Mouse (Mus musculus): ENCODE results near the gene Lrrc32. TPM values are rescaled to one million over a fixed set of nuclear protein-coding genes. Genes with fewer than 3 reads are reported as not detected.

Gene Lrrc32
- polyA plus RNA-seq, 1 experiment from 2014 or later = 5.2 TPM

DNA sequence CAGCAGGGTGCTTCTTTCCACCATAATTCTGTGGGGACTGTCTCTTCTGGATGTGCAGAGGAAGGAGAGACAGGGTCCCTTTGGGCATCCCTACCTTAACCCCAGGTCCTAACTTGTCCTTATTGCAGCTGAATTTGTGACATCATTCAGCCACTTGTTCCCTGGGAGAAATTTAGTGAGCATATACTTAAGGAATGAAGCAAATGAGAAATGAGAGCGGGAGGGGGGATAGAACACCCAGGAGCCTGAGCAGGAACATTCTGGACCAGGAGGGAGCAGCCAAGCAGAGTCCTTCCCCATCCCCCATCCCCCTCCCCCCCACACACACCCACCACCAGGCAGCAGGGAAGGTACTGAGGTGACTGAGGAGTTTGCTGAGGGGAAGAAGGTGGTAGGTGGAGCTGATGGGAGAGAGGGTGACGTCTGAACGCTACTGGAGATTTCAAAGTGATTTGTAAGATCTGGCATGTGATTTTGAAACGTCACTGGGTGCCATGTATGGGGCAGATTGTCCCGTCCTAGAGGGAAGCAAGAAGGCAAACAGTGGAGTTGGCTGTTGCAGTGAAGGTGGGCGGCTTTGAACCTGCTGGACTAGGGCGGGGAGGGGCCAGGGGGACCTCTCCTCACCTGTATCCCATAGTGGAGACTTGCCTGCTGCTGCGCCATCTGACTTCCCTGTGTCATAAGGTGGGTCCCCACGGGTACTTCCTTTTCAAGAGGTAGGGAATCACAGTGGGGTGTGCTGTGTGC lies 2.5 kb downstream of the Lrrc32 start:
- WGBS = 67% methylated on average over 9 of the region's 9 CpGs
- H3K36me3 ChIP-seq (ENCODE audit: control insufficient read depth, insufficient read depth, low read length) = no peaks in the 10 kb centered on the region
- no peak overlapping the region for H3K9ac ChIP-seq (ENCODE audit: low read length)
- DNase-seq (ENCODE audit: low spot score) (no peak), ATAC-seq (replicated peaks; ENCODE audit: low FRiP score) (no peak)
- H3K4me1 ChIP-seq (replicated peaks; ENCODE audit: control insufficient read depth, insufficient read depth, low read length) = no peaks in the 10 kb centered on the region
- H3K27ac ChIP-seq (ENCODE audit: low read depth, low read length) = no peak overlapping the region
- H3K27me3 ChIP-seq (ENCODE audit: control insufficient read depth, insufficient read depth, low read length) = peaks cover 3% of the 10 kb centered on the region; the same call in 1 of the 2 replicates
- H3K4me3 ChIP-seq (ENCODE audit: low read depth, low read length) = no peak overlapping the region
- no peaks in the 10 kb centered on the region for H3K9me3 ChIP-seq (ENCODE audit: control insufficient read depth, low read length)
- no peak overlapping the region for H3K4me2 ChIP-seq (ENCODE audit: low read depth, low read length, severe bottlenecking)

DNA sequence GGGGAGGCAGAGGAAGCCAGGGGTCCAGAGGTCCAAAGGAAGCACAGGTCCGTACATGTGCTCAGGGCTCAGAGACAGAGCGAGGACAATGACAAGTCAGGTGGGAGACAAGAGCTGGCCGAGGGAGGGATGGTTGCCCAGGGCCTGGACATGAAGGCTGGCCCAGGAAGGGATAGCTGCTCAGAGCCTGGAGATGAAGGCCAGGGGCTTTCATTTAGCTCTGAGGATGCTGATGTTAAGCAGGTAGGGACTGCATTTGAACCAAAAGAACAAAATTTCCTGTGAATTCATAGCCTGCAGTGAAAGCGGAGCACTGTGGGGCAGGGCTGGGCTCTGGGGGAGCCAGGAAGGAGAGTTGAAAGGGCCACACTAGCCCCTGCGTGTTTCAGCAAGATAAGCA lies 3.2 kb downstream of the Lrrc32 start:
- Histone ChIP-seq H3K4me1 (replicated peaks; ENCODE audit: control insufficient read depth, insufficient read depth, low read length) (no peaks in the 10 kb centered on the region), H3K4me2 (ENCODE audit: low read depth, low read length, severe bottlenecking) (no peak overlapping the region), H3K9ac (ENCODE audit: low read length) (no peak overlapping the region), H3K27me3 (ENCODE audit: control insufficient read depth, insufficient read depth, low read length) (peaks cover 3% of the 10 kb centered on the region; the same call in 1 of the 2 replicates), H3K4me3 (ENCODE audit: low read depth, low read length) (no peak overlapping the region), H3K9me3 (ENCODE audit: control insufficient read depth, low read length) (no peaks in the 10 kb centered on the region), H3K36me3 (ENCODE audit: control insufficient read depth, insufficient read depth, low read length) (no peaks in the 10 kb centered on the region), H3K27ac (ENCODE audit: low read depth, low read length) (no peak overlapping the region)
- DNase-seq (ENCODE audit: low spot score) (no peak), ATAC-seq (replicated peaks; ENCODE audit: low FRiP score) (no peak)
- WGBS = 80% methylated on average over 5 of the region's 5 CpGs

GRCm38 (mm10) chr7:98493307-98493706 lies 4.2 kb downstream of the Lrrc32 start:
- H3K36me3 ChIP-seq (ENCODE audit: control insufficient read depth, insufficient read depth, low read length) = no peaks in the 10 kb centered on the region
- H3K9ac ChIP-seq (ENCODE audit: low read length) = no peak overlapping the region
- WGBS = 70% methylated on average over 2 of the region's 2 CpGs
- no peak overlapping the region for H3K4me2 ChIP-seq (ENCODE audit: low read depth, low read length, severe bottlenecking)
- ATAC-seq (replicated peaks; ENCODE audit: low FRiP score) (no peak), DNase-seq (ENCODE audit: low spot score) (no peak)
- no peak overlapping the region for H3K27ac ChIP-seq (ENCODE audit: low read depth, low read length)
- no peak overlapping the region for H3K4me3 ChIP-seq (ENCODE audit: low read depth, low read length)
- H3K4me1 ChIP-seq (replicated peaks; ENCODE audit: control insufficient read depth, insufficient read depth, low read length) = no peaks in the 10 kb centered on the region
- peaks cover 3% of the 10 kb centered on the region; the same call in 1 of the 2 replicates for H3K27me3 ChIP-seq (ENCODE audit: control insufficient read depth, insufficient read depth, low read length)
- no peaks in the 10 kb centered on the region for H3K9me3 ChIP-seq (ENCODE audit: control insufficient read depth, low read length)

GRCm38 (mm10) chr7:98493901-98494480 lies 4.9 kb downstream of the Lrrc32 start:
- Histone ChIP-seq H3K36me3 (ENCODE audit: control insufficient read depth, insufficient read depth, low read length) (no peaks in the 10 kb centered on the region), H3K9me3 (ENCODE audit: control insufficient read depth, low read length) (no peaks in the 10 kb centered on the region), H3K4me1 (replicated peaks; ENCODE audit: control insufficient read depth, insufficient read depth, low read length) (no peaks in the 10 kb centered on the region), H3K9ac (ENCODE audit: low read length) (no peak overlapping the region), H3K27me3 (ENCODE audit: control insufficient read depth, insufficient read depth, low read length) (peaks cover 3% of the 10 kb centered on the region; the same call in 1 of the 2 replicates), H3K4me3 (ENCODE audit: low read depth, low read length) (no peak overlapping the region), H3K4me2 (ENCODE audit: low read depth, low read length, severe bottlenecking) (no peak overlapping the region), H3K27ac (ENCODE audit: low read depth, low read length) (no peak overlapping the region)
- 76% methylated on average over 18 of the region's 18 CpGs for WGBS
- no peak for DNase-seq (ENCODE audit: low spot score)
- no peak for ATAC-seq (replicated peaks; ENCODE audit: low FRiP score)

DNA sequence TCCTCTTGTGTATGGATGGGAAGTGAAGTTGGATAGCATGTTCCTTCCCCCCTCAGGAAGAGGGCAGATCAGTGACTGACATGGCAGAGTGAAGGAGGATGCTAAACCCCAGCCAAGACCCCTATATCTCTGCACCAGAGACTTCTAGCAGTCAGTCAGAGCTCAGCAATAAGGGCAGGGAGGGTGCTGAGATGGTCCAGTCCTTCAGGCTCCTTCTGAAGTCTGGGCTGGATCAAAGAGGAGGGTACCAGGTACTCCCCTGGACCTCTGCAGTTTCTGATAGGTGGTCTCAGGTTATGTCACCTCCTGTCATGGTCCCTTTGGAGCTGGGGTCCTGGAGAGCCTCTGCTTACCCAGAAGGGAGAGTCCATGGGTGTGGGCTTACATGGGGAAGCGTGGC lies 6.5 kb downstream of the Lrrc32 start:
- H3K4me1 ChIP-seq (replicated peaks; ENCODE audit: control insufficient read depth, insufficient read depth, low read length) = no peaks in the 10 kb centered on the region
- ATAC-seq (replicated peaks; ENCODE audit: low FRiP score) = no peak
- no peak overlapping the region for H3K4me2 ChIP-seq (ENCODE audit: low read depth, low read length, severe bottlenecking)
- no peak overlapping the region for H3K27ac ChIP-seq (ENCODE audit: low read depth, low read length)
- no peak for DNase-seq (ENCODE audit: low spot score)
- no peaks in the 10 kb centered on the region for H3K36me3 ChIP-seq (ENCODE audit: control insufficient read depth, insufficient read depth, low read length)
- H3K27me3 ChIP-seq (ENCODE audit: control insufficient read depth, insufficient read depth, low read length) = peaks cover under 1% of the 10 kb centered on the region; the same call in 1 of the 2 replicates
- H3K4me3 ChIP-seq (ENCODE audit: low read depth, low read length) = no peak overlapping the region
- H3K9me3 ChIP-seq (ENCODE audit: control insufficient read depth, low read length) = no peaks in the 10 kb centered on the region
- 52% methylated on average over 1 of the region's 1 CpGs for WGBS
- no peak overlapping the region for H3K9ac ChIP-seq (ENCODE audit: low read length)

- Histone ChIP-seq H3K9ac (ENCODE audit: low read length) (no peak overlapping the region), H3K4me1 (replicated peaks; ENCODE audit: control insufficient read depth, insufficient read depth, low read length) (no peaks in the 10 kb centered on the region), H3K27me3 (ENCODE audit: control insufficient read depth, insufficient read depth, low read length) (no peaks in the 10 kb centered on the region), H3K36me3 (ENCODE audit: control insufficient read depth, insufficient read depth, low read length) (no peaks in the 10 kb centered on the region), H3K4me3 (ENCODE audit: low read depth, low read length) (no peak overlapping the region), H3K27ac (ENCODE audit: low read depth, low read length) (no peak overlapping the region), H3K9me3 (ENCODE audit: control insufficient read depth, low read length) (no peaks in the 10 kb centered on the region), H3K4me2 (ENCODE audit: low read depth, low read length, severe bottlenecking) (no peak overlapping the region)
- ATAC-seq (replicated peaks; ENCODE audit: low FRiP score) (no peak), DNase-seq (ENCODE audit: low spot score) (no peak)
- 60% methylated on average over 5 of the region's 5 CpGs for WGBS
These were observed 8.4 kb downstream of the Lrrc32 start for GRCm38 (mm10) chr7:98497451-98497850.

DNA sequence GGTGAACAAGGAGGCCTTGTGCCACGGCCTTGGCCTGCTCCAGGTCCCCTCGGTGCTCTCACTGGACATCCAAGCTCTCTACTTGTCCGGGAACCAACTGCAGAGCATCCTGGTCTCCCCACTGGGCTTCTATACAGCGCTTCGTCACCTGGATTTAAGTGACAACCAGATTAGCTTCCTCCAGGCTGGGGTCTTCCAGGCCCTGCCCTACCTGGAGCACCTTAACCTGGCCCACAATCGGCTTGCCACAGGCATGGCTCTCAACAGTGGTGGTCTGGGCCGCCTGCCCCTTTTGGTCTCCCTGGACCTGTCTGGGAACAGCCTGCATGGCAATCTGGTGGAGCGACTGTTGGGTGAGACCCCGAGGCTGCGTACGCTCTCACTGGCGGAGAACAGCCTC lies 9.0 kb downstream of the Lrrc32 start:
- 90% methylated on average over 12 of the region's 12 CpGs for WGBS
- no peak overlapping the region for H3K27ac ChIP-seq (ENCODE audit: low read depth, low read length)
- no peak overlapping the region for H3K9ac ChIP-seq (ENCODE audit: low read length)
- ATAC-seq (replicated peaks; ENCODE audit: low FRiP score) (no peak), DNase-seq (ENCODE audit: low spot score) (no peak)
- no peaks in the 10 kb centered on the region for H3K4me1 ChIP-seq (replicated peaks; ENCODE audit: control insufficient read depth, insufficient read depth, low read length)
- no peak overlapping the region for H3K4me2 ChIP-seq (ENCODE audit: low read depth, low read length, severe bottlenecking)
- H3K27me3 ChIP-seq (ENCODE audit: control insufficient read depth, insufficient read depth, low read length) = no peaks in the 10 kb centered on the region
- no peaks in the 10 kb centered on the region for H3K36me3 ChIP-seq (ENCODE audit: control insufficient read depth, insufficient read depth, low read length)
- no peak overlapping the region for H3K4me3 ChIP-seq (ENCODE audit: low read depth, low read length)
- H3K9me3 ChIP-seq (ENCODE audit: control insufficient read depth, low read length) = no peaks in the 10 kb centered on the region

DNA sequence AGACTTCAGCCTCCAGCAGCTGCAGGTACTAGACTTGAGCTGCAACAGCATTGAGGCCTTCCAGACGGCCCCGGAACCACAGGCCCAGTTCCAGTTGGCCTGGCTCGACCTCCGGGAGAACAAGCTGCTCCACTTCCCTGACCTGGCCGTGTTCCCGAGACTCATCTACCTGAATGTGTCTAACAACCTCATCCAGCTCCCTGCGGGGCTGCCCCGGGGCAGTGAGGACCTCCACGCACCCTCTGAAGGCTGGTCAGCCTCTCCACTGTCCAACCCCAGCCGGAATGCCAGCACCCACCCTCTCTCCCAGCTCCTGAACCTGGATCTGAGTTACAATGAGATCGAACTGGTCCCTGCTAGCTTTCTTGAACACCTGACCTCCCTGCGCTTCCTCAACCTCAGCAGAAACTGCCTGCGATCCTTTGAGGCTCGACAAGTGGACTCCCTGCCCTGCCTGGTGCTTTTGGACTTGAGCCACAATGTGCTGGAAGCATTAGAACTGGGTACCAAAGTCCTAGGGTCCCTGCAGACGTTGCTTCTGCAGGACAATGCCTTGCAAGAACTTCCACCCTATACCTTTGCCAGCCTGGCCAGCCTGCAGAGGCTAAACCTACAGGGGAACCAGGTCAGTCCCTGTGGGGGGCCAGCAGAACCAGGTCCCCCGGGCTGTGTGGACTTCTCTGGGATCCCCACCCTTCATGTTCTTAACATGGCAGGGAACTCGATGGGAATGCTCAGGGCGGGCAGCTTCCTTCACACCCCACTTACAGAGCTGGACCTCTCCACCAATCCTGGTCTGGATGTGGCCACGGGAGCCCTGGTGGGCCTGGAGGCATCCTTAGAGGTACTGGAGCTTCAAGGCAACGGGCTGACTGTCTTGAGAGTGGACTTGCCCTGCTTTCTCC lies 9.8 kb downstream of the Lrrc32 start:
- no peaks in the 10 kb centered on the region for H3K36me3 ChIP-seq (ENCODE audit: control insufficient read depth, insufficient read depth, low read length)
- H3K9me3 ChIP-seq (ENCODE audit: control insufficient read depth, low read length) = no peaks in the 10 kb centered on the region
- H3K4me3 ChIP-seq (ENCODE audit: low read depth, low read length) = no peak overlapping the region
- no peak overlapping the region for H3K4me2 ChIP-seq (ENCODE audit: low read depth, low read length, severe bottlenecking)
- H3K9ac ChIP-seq (ENCODE audit: low read length) = no peak overlapping the region
- no peaks in the 10 kb centered on the region for H3K27me3 ChIP-seq (ENCODE audit: control insufficient read depth, insufficient read depth, low read length)
- H3K4me1 ChIP-seq (replicated peaks; ENCODE audit: control insufficient read depth, insufficient read depth, low read length) = no peaks in the 10 kb centered on the region
- DNase-seq (ENCODE audit: low spot score) (no peak), ATAC-seq (replicated peaks; ENCODE audit: low FRiP score) (no peak)
- 85% methylated on average over 20 of the region's 20 CpGs for WGBS
- no peak overlapping the region for H3K27ac ChIP-seq (ENCODE audit: low read depth, low read length)

Data from forebrain, embryonic 11.5 days (tissue).